Mouse (Mus musculus) hindbrain, embryonic 10.5 days (tissue): ENCODE measurements at regions not wholly inside any gene's neighbourhood (a gene's known extent, or its start where the extent isn't known, plus 50 kb on each side); places are given as distances from the start of the nearest gene placed in this dataset.

Experiments
- DNase-seq: peaks from one replicate; pipeline ENCODE4 v3.0.0-alpha.2; 2017; ENCODE audit warnings: low spot score
- H3K27ac ChIP-seq: fragments of 300-500 bp; sonication (generic); 2 replicates; pipeline ENCODE4 v1.5.1; 2016; ENCODE audit warnings: mild to moderate bottlenecking, moderate library complexity
- H3K27me3 ChIP-seq: fragments of 300-500 bp; sonication (generic); 2 replicates; pipeline ENCODE4 v1.6.1; 2016; ENCODE audit warnings: mild to moderate bottlenecking; ENCODE audit not compliant: poor library complexity, insufficient read depth, severe bottlenecking
- H3K36me3 ChIP-seq: fragments of 300-500 bp; sonication (generic); 2 replicates; pipeline ENCODE4 v1.6.1; 2016; ENCODE audit warnings: mild to moderate bottlenecking, moderate library complexity
- H3K4me1 ChIP-seq: fragments of 300-500 bp; sonication (generic); replicated peaks from 2 replicates; pipeline ENCODE4 v1.6.1; 2016; ENCODE audit warnings: mild to moderate bottlenecking
- H3K4me3 ChIP-seq: fragments of 300-500 bp; sonication (generic); 2 replicates; pipeline ENCODE4 v1.5.1; 2016; ENCODE audit warnings: mild to moderate bottlenecking, moderate library complexity
- H3K9me3 ChIP-seq: fragments of 300-500 bp; sonication (generic); 2 replicates; pipeline ENCODE4 v1.6.1; 2016; ENCODE audit warnings: mild to moderate bottlenecking, moderate library complexity
- WGBS: fragments of 180-500 bp; shearing (Covaris S2); methylation state at CpG from one replicate; pipeline ENCODE4 v1.1.7; 2016; 5-methylcytosine and 5-hydroxymethylcytosine counted together

DNA sequence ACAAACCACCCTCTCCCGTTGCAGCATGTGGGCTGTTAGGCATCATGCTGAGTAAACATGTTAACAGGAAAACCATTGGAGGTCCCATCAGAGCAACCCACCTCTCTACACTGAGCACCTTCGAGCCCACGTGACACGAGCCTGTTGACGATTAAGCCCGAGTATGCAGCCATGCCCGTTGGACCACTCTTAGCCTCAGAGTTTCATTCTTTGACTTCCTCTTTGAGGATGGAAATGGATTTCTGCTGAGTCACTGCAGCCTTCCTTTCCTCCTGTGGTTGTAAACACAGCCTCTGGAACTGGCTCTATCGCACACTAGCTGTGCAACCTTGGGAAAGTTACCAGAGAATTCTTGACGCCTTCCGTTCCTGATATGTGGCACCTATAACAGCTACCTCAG, 114.1 kb upstream of the Mkln1 start:
- Histone ChIP-seq H3K4me3 (no peak overlapping the region), H3K27me3 (no peaks in the 10 kb centered on the region), H3K9me3 (no peaks in the 10 kb centered on the region), H3K4me1 (peaks cover 20% of the 10 kb centered on the region), H3K27ac (no peak overlapping the region), H3K36me3 (no peaks in the 10 kb centered on the region)
- no peak for DNase-seq
- WGBS = 86% methylated on average over 10 of the region's 10 CpGs

DNA sequence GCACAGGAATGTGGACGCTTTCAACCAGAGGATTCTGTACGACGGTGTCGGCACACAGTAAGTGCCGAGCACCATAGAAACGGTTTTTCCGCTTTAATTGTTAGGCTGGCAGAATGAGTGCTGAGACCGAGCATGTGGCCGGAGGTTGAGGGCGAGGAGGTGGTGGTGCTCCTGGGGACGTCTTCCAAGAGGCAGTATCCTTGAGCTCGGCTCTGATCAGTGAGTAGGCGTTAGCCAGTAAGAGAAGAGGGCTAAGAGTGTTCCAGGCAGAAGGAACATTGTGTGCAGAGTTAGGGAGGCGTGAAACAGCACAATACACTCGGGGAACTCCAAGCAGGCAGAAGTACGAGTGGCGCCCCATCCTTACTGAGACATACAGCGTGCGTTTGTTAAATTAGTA, 113.5 kb upstream of the Mkln1 start:
- WGBS = 79% methylated on average over 19 of the region's 19 CpGs

GRCm38 (mm10) chr6:31285981-31286737, 112.4 kb upstream of the Mkln1 start:
- no peaks in the 10 kb centered on the region for H3K36me3 ChIP-seq
- H3K4me3 ChIP-seq = no peak overlapping the region
- no peak for DNase-seq
- H3K4me1 ChIP-seq = peaks cover 20% of the 10 kb centered on the region
- no peak overlapping the region for H3K27ac ChIP-seq
- H3K27me3 ChIP-seq = no peaks in the 10 kb centered on the region
- 87% methylated on average over 11 of the region's 11 CpGs for WGBS
- H3K9me3 ChIP-seq = no peaks in the 10 kb centered on the region

More for the DNA sequence above, 113.5 kb upstream of the Mkln1 start:
- Histone ChIP-seq H3K4me1 (peaks cover 20% of the 10 kb centered on the region), H3K27me3 (no peaks in the 10 kb centered on the region), H3K9me3 (no peaks in the 10 kb centered on the region), H3K27ac (no peak overlapping the region), H3K36me3 (no peaks in the 10 kb centered on the region), H3K4me3 (no peak overlapping the region)
- DNase-seq = no peak

DNA sequence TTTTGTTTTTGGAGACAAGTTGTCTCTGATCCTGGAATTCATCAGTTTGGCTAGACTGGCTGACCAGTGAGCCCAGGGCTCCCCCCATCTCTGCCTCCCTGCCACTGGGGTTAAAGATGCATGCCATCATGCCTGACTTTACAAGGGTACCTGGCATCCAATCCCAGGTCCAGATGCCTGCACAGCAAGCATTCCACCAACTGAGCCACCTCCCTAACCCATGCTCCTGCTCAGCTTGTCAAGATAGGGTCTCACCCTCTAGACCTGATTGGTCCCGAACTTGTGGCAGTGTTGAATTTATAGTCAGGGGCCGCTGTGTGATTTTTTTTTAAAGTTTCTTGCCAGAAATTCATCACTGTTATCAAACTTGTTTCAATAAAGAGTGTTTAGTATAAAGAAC, 111.4 kb upstream of the Mkln1 start:
- H3K27ac ChIP-seq = no peak overlapping the region
- no peak for DNase-seq
- H3K4me3 ChIP-seq = no peak overlapping the region
- no peaks in the 10 kb centered on the region for H3K36me3 ChIP-seq
- peaks cover 20% of the 10 kb centered on the region for H3K4me1 ChIP-seq
- H3K27me3 ChIP-seq = no peaks in the 10 kb centered on the region
- H3K9me3 ChIP-seq = no peaks in the 10 kb centered on the region
- 87% methylated on average over 2 of the region's 2 CpGs for WGBS

- Histone ChIP-seq H3K4me1 (peaks cover 20% of the 10 kb centered on the region), H3K27me3 (no peaks in the 10 kb centered on the region), H3K9me3 (no peaks in the 10 kb centered on the region), H3K27ac (no peak overlapping the region), H3K36me3 (no peaks in the 10 kb centered on the region), H3K4me3 (no peak overlapping the region)
- 72% methylated on average over 7 of the region's 7 CpGs for WGBS
- DNase-seq = no peak
Measured at GRCm38 (mm10) chr6:31287686-31288085, 110.8 kb upstream of the Mkln1 start.

GRCm38 (mm10) chr6:31288421-31289233, 109.9 kb upstream of the Mkln1 start:
- H3K27ac ChIP-seq = no peak overlapping the region
- H3K4me1 ChIP-seq = peaks cover 19% of the 10 kb centered on the region
- WGBS = 58% methylated on average over 14 of the region's 14 CpGs
- no peaks in the 10 kb centered on the region for H3K27me3 ChIP-seq
- DNase-seq = no peak
- no peaks in the 10 kb centered on the region for H3K36me3 ChIP-seq
- no peak overlapping the region for H3K4me3 ChIP-seq
- no peaks in the 10 kb centered on the region for H3K9me3 ChIP-seq

DNA sequence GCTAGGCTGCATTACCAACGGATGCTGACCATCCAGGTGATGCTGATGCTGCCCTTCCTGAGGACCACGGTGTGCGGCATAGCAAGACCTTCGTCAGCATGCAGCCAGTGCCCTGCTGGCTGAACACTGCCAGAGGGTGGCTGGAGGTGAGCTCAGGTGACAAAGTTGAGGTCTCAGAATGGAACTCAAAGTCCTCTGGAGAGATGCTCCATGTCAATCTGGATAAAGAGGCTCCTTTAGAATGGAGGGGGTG, 109.4 kb upstream of the Mkln1 start:
- Histone ChIP-seq H3K36me3 (no peaks in the 10 kb centered on the region), H3K9me3 (no peaks in the 10 kb centered on the region), H3K4me1 (peaks cover 13% of the 10 kb centered on the region), H3K4me3 (no peak overlapping the region), H3K27me3 (no peaks in the 10 kb centered on the region), H3K27ac (no peak overlapping the region)
- no peak for DNase-seq
- WGBS = 90% methylated on average over 4 of the region's 4 CpGs

GRCm38 (mm10) chr6:31292081-31292480, 106.5 kb upstream of the Mkln1 start:
- no peaks in the 10 kb centered on the region for H3K36me3 ChIP-seq
- 88% methylated on average over 7 of the region's 7 CpGs for WGBS

DNA sequence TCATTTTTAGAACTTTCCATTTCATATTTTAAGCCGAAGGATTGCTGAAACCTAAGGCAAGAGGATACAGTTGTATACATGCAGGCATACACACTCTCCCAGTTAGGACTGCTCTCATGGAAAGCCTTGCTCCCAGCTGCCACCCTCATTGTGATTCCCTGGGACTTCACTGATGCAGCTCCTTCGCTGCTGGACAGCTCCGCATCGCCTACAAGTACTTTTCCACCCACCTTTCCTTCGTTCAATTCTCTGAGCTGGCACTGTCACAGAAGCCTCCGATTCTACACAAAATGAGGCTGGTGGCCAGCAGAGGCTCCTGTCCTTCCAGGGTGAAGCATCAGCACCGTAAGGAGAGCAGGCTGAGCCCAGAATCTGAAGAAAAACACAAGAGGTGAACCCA, 105.5 kb upstream of the Mkln1 start:
- no peak overlapping the region for H3K27ac ChIP-seq
- no peaks in the 10 kb centered on the region for H3K36me3 ChIP-seq
- H3K4me3 ChIP-seq = no peak overlapping the region
- peaks cover 7% of the 10 kb centered on the region; the same call in 1 of the 2 replicates for H3K4me1 ChIP-seq
- 56% methylated on average over 7 of the region's 7 CpGs for WGBS
- H3K9me3 ChIP-seq = no peaks in the 10 kb centered on the region
- no peaks in the 10 kb centered on the region for H3K27me3 ChIP-seq
- no peak for DNase-seq

More at GRCm38 (mm10) chr6:31292081-31292480, 106.5 kb upstream of the Mkln1 start:
- Histone ChIP-seq H3K9me3 (no peaks in the 10 kb centered on the region), H3K27ac (no peak overlapping the region), H3K4me1 (peaks cover 7% of the 10 kb centered on the region; the same call in 1 of the 2 replicates), H3K4me3 (no peak overlapping the region), H3K27me3 (no peaks in the 10 kb centered on the region)
- no peak for DNase-seq

GRCm38 (mm10) chr6:31299395-31299794, 99.1 kb upstream of the Mkln1 start:
- Histone ChIP-seq H3K36me3 (no peaks in the 10 kb centered on the region), H3K27ac (no peak overlapping the region), H3K9me3 (no peaks in the 10 kb centered on the region), H3K4me1 (no peaks in the 10 kb centered on the region), H3K27me3 (no peaks in the 10 kb centered on the region), H3K4me3 (no peak overlapping the region)
- DNase-seq = no peak
- 92% methylated on average over 7 of the region's 7 CpGs for WGBS

DNA sequence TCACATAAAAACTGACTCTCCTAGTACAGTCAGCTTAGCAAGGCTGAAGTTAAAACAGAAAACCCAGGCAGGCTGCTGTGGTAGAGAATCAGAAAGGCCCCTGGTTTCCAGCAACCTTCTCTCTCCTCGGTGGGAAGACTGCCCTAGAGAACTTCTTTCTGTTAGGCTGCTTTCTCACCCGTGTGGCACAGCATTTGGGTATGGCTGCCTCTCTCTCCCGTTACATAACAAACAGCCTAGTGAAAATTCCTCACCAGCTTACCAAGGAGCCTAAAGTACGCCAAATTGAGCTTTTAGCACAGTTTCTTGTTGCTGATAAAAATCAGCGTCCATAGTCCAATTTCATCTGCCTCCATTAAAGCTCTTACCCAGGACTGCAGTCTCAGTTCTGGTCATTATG, 92.8 kb upstream of the Mkln1 start:
- no peaks in the 10 kb centered on the region for H3K9me3 ChIP-seq
- no peak for DNase-seq

GRCm38 (mm10) chr6:31307047-31307633, 91.4 kb upstream of the Mkln1 start:
- H3K9me3 ChIP-seq = no peaks in the 10 kb centered on the region
- no peak for DNase-seq
- H3K27ac ChIP-seq = no peak overlapping the region
- no peaks in the 10 kb centered on the region for H3K27me3 ChIP-seq
- WGBS = 79% methylated on average over 5 of the region's 5 CpGs
- H3K4me1 ChIP-seq = no peaks in the 10 kb centered on the region
- no peak overlapping the region for H3K4me3 ChIP-seq
- H3K36me3 ChIP-seq = no peaks in the 10 kb centered on the region

More for the DNA sequence above, 92.8 kb upstream of the Mkln1 start:
- no peak overlapping the region for H3K27ac ChIP-seq
- H3K27me3 ChIP-seq = no peaks in the 10 kb centered on the region
- H3K4me1 ChIP-seq = no peaks in the 10 kb centered on the region
- 75% methylated on average over 5 of the region's 5 CpGs for WGBS
- no peak overlapping the region for H3K4me3 ChIP-seq
- H3K36me3 ChIP-seq = no peaks in the 10 kb centered on the region

DNA sequence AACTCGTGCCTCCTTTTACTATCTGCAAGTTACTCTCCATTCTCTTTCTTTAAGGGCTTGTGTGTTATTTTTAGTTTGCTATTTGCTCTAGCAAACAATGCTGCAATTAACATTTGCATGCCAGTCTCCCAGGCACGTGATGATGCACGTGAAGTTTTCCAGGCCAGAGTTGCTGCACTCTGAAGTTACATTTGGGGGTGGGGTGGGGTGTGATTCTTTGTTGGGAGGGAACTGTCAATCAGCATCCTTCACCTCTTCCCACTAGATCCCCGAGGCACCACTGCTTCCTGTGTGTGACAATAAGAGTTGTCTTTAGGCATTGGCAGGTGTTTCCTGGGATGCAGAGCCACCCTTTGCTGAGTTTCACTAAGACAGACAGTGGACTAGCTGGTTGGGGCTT, 90.6 kb upstream of the Mkln1 start:
- Histone ChIP-seq H3K27me3 (no peaks in the 10 kb centered on the region), H3K27ac (no peak overlapping the region), H3K36me3 (no peaks in the 10 kb centered on the region), H3K4me1 (no peaks in the 10 kb centered on the region), H3K4me3 (no peak overlapping the region), H3K9me3 (no peaks in the 10 kb centered on the region)
- no peak for DNase-seq
- 33% methylated on average over 4 of the region's 4 CpGs for WGBS
